Mouse (Mus musculus) ES-CJ7 (cell line): ENCODE results near the gene Ldah.

Experiments used
- DNase-seq: peaks from one replicate; pipeline ENCODE4 v3.0.0; 2011; ENCODE audit warnings: low read depth, low spot score

The Ldah gene

GRCm38 (mm10) chr12:8281225-8282017, 73.5 kb downstream of the Ldah start:
- peak; percentile 17 for DNase-seq

DNA sequence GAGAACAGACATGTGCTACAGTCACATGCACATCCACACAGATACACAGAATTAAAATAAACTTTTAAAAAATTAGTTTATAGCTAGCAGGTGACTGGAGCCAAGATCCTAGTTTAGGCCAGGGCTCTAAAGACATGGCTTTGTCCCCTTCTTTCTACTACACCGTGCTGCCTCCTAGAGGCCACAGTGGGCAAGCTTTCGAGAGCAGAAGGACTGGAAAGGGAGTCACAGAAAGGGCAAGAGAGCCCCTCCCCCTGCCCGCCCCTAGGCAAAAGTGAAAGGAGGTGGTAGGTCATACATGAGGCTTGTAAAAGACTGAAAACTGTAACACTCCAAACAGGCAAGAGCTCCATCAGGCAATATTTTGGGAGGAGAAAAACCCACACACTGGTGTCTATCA, 80.1 kb downstream of the Ldah start:
- peak; percentile 58 for DNase-seq

DNA sequence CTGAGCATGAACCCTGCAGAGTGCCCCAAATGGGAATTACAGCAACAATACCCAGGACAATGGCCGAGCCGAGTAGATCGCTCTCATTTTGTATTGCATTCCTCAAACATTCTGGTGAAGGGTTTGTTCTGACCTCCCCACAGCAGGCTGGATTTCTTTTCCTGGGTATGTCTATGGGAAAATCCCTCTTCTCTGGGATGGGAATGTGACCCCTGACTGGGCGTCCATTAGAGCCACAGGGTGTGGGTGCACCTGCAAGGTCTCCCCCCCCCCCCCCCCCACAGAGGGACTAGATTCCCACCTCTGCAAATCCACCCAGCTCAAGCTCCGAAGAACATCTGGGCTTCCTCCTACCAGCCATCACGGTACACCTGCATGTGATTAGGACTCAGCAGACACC, 81.2 kb downstream of the Ldah start:
- DNase-seq, result no peak

DNA sequence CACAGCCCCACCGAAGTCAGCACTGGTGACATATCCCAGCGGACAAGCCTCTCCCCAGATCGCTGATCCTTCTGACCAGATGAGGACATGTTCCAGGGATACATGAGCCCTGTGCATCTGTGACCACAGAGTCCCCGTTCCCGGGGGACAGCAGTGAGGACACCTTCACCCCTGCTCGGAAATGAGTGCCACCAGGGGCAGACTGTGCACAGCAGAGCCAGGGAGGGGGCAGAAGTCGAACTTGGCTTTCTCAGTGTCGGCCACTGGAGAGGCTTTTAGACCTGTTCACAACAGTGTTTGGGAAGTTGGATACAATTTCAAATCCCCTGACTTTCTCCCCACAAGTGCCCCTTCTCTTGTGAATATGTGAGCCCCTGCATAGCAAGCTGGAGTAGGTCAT, 81.6 kb downstream of the Ldah start:
- DNase-seq, result no peak

DNA sequence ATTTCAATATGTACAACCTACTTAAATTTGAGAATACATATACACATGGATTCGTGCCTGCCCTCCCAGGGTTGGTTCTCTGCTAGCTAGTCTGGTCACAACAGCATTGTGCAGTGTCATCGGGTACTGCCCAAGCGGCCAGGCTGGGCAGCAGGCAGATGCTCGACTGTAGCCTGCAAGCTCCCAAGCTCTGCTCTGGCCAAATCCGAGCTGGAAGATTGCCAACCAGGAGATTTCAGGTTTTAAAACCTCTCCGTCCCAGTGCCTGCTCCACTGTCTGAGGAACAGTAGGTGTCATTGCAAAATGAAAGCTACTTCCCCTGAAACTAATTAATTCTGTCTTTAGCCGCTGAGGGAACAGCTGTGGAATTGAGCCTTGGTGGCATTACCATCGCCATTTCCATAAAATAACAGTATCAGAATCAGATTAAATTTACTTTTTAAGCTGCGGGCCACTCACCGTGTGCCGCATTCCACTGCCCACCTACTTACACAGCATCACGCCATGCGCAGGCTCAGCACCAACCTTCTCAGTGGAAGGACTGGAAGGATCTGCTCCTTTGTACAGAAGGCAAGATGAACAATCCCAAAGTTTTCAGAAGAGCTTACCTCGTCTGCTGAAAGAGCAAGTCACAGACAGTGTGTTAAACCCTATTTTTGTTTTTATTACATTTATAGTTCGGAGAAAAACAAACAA, 83.4 kb downstream of the Ldah start:
- DNase-seq, result no peak

DNA sequence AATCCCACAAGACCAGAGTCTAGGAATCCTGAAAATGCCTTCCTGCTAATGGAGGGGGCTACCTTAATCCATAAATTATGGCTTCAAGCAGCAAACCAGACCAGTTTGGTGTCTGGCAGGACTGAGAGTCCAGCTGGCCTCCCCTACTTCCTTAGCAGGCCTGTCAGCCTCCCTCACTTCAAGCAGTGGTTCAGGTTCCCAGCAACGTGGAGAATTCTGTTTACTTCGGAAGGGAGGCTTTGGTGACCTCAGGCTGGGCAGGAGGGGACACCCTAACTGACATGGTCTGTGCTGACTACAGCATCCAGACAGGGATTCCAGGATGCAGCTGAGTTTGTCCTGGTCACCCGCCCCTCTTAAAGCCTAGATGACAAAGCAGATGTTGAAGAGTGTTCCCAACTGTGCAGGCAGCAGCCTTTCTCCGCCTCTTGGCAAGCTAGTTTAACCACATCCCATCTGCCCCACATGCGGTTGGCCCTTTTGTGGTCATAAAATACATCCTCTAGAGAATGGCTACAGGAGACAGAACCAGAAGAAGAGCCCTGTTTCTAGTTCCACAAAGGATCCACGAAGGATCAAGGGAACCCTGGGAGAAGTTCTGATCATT, 87.5 kb downstream of the Ldah start:
- DNase-seq, result no peak

- DNase-seq, result no peak
These were observed 88.2 kb downstream of the Ldah start for GRCm38 (mm10) chr12:8296154-8296553.

DNA sequence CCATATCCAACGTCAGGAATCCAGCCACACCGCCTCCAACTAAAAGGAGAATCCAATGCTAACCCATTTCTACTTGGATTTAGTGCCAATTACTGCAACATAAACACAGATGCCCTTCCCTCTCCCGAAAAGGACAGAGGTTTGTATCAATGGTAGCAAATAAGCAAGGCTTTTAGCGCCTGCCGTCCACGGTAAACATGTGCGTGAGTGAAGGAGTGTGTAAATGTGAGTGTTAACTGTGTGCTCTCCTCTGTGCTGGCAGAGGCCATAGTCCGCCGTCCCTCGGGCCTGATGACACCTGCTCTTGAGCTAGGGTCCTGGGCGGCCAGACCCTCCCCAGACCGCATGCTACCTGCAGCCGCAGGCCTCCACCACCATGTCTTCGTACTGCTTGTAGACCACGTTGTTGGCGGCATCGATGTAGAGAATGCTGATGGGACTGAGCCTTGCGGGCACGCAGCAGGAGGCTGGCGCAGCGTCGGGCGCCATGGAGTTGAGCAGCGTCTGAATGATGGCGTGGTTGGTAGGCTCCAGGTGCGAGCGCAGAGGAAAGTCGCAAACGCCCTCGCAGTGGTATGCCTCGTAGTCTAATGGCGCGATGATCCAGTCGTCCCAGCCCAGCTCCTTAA, 89.8 kb downstream of the Ldah start:
- DNase-seq, result peak; percentile 41

DNA sequence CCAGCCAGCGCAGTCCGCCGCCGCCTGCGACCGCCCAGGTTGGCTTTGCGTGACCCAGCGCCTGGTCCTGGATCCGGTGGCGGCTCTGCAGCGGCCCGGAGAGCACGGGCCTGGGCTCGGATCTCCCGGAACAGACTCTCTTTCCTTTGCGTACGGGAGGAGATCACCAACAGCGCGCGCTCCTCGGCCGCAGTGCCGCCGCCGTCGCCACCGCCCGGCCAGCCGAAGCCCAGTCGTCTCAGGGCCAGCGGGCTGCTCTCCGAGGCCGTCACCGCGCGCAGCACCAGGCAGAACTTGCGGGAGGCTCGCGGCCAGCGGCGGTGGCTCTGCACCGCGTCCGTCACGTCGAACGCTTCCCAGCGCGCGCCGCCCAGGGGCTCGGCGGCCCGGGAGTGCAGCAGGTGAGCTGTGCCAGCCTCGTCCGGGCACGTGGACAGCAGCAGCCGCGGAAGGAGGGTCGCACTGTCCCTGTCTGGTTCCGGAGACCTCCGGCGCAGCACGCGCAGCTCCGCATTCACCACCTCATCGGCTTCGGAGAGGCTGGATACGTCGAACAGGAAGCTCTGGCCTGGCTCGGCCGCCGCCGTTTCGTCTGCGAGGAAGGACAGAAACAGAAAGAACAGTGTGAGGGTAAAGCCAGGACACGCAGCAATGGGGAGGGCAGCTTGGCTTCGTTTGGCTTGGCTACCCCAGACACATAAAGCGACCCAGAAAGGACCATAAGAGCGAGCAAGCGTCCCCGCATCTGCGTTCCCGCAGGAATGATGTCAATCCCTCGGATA, 90.6 kb downstream of the Ldah start:
- DNase-seq, result peak; percentile 40

DNA sequence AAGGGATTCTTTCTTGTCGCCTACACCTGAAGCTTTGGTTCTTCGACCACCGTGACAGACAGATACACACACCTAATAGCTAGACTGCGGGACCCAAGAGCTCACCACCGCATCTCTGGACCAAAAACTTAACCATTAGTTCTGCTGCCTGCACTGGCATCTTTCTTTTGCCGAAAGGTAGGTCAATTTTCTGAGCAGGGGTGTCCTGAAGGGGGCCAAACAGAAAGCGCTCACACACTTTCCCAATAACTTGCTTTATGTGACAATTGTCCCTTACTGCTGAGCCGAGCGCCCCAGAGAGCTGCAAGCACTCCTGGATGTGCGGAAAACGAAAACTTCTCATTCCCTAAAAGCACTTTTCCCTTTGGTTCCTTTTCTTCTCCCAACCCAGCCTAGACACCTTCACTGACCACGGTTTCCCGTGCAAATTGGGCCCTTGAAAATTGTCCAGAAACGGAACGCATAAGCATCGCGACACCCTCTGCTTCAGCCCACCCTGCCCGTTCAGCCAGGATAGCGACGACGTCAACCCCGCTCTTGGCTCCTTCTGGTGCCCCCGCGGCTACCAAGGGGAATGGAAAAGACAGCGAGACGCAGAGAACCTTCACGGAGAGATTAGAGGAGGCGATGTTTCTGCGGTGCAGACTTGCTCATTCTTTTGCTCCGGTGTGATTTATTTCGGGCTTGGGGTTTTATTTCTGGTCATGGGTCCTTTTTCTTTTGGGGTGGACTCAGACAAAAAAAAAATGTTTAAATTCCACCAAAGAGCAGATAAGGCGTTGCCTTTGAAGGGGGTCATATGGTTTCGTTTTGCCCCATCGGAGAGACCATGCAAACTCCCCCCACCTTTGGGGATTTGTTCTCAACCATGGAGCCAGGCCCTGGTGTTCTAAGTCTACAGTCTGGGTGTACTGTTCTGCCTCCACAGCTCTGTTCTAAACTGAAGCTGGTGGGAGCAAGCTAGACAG, 91.5 kb downstream of the Ldah start:
- no peak for DNase-seq

- DNase-seq, result no peak
These were observed 92.2 kb downstream of the Ldah start for GRCm38 (mm10) chr12:8300111-8300480.

- DNase-seq, result no peak
These were observed 92.6 kb downstream of the Ldah start for GRCm38 (mm10) chr12:8300521-8300920.

DNA sequence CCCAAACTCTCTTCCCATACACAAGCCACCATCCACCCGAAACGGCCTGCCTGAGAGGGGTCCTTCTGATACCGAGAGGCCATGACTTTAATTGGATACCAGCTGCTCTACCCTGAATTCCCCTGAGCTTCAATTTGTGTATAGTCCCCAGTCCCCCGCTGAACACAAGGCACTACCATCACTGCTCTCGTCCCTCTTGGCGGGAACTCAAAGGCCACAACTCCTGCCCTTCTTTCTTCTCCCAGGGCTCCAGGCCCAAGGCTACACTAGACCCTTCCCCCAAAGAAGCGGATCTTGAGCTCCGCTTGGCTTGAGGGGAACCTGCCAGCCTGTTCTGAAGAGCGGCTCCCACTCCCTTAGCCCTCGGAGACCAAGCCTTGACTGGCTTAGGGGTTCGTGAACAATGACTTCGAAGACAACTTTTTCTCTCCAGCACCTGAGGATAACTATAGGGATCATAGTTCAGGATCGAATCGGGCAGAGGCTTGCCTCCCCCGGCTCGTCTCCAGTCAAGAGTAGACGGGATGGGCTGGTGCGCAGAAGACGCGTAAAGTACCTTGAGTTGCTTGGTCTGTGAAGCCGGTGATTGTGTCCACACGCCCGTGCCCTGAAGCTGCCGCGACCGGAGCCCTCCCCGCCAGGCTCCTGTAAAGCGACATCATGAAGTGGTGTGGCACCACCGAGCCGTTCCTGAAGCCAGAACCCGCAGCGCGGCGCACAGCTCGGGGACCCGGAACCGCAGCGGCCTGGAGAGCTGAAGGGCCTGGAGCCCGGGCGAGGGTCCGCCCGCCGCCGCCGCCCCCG, 93.3 kb downstream of the Ldah start:
- DNase-seq, result no peak

- DNase-seq, result peak; percentile 64
These were observed 94.0 kb downstream of the Ldah start, which contains the start of gene Gdf7 for GRCm38 (mm10) chr12:8301841-8302431. Gdf7 (minus strand) TSS chr12:8301954.

DNA sequence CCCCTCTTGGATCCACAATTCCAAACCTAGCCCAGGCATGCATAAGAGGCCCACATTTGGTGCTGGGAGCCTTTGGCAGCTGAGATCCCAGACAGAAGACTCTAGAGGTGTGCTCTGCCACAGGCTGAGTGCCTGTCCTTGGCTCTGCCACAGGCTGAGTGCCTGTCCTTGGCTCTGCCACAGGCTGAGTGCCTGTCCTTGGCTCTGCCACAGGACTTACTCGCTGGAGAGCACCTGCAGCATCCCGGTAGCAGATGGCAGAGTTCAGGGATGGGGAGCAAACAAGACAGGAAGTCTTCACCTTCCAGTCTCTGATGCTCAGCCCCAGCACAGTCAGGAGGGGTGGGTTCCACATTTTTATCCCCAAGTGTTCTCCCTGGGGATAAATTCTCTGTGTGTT, 97.4 kb downstream of the Ldah start:
- no peak for DNase-seq

DNA sequence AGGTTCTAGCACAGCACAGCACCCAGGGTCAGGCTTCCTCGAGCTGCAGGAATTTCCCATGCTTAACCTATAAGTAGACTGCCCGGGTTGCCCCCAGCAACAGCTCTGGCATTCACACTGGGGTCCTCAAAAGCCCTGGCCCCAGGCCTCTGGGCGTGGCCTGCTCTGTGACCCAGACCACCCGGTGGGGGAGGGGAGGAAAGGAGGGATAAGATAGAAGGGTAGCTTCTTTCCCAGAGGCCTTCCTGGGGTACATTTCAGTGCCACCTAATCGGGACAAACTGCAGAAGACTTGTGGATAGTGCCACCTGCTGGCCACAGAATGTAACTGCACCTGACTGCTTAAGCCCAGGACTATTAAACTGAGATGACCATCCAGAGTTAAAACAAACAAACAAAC, 98.5 kb downstream of the Ldah start:
- peak; percentile 74 for DNase-seq

DNA sequence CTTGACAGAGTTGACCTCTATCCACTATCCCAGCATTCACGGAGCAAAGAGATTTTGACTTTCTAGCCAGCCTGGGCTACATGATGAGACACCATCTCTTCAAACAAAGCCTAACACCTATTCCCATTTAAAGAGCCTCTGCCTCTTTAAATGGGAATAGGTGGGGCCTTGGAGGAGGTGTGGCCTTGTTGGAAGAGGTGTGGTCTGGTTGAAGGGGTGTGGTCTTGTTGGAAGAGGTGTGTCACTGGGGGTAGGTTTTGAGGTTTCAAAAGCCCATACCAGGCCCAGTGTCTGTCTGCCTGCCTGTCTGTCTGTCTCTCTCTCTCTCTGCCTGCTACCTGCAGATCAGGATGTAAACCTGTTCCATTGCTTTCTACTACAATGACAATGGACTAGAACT, 99.0 kb downstream of the Ldah start:
- peak; percentile 64 for DNase-seq

DNA sequence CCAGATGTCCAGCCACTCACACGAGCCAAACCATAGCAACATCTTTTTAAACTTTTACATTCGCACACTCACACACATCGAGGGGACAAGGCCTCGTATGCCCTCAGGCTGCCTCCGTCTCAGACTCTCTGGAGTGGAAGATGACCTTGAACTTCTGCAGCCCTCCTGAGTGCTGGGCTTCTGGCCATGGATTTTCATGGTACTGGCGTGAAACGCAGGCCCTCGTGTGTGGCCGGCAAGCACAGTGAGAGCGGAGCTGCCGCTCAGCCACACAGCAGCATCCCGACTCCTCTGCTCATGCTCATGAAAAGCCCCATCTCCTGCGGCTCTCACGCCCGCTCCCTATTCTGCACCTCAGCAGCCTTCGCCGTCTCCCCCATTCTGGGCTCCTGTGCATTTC, 103.1 kb downstream of the Ldah start:
- no peak for DNase-seq

- DNase-seq, result no peak
These were observed 104.4 kb downstream of the Ldah start for GRCm38 (mm10) chr12:8312266-8312665.
